Mouse (Mus musculus) forebrain, embryonic 11.5 days (tissue): ENCODE results near the gene Mansc4. TPM values are rescaled to one million over a fixed set of nuclear protein-coding genes. Genes with fewer than 3 reads are reported as not detected.

Experiments
- ATAC-seq: fragments of 200-750 bp; cut with Nextera tagmentation; replicated peaks from 2 replicates; pipeline ENCODE4 v1.8.0; 2017; ENCODE audit warnings: moderate TSS enrichment; ENCODE audit not compliant: low FRiP score
- DNase-seq: peaks from one replicate; pipeline ENCODE4 v3.0.0-alpha.2; 2017; ENCODE audit warnings: low spot score
- H3K27ac ChIP-seq: fragments of 300-500 bp; sonication (generic); 2 replicates; pipeline ENCODE4 v1.5.1; 2014; ENCODE audit warnings: low read depth, low read length
- H3K27me3 ChIP-seq: fragments of 300-500 bp; sonication (generic); 2 replicates; pipeline ENCODE4 v1.6.1; 2014; ENCODE audit warnings: mild to moderate bottlenecking, low read length, mixed read lengths; ENCODE audit not compliant: control insufficient read depth, insufficient read depth
- H3K36me3 ChIP-seq: fragments of 300-500 bp; sonication (generic); 2 replicates; pipeline ENCODE4 v1.6.1; 2014; ENCODE audit warnings: mild to moderate bottlenecking, low read length, moderate library complexity, mixed read lengths; ENCODE audit not compliant: control insufficient read depth, insufficient read depth
- H3K4me1 ChIP-seq: fragments of 300-500 bp; sonication (generic); replicated peaks from 2 replicates; pipeline ENCODE4 v1.6.1; 2014; ENCODE audit warnings: low read length, mixed read lengths; ENCODE audit not compliant: control insufficient read depth, insufficient read depth
- H3K4me2 ChIP-seq: fragments of 300-500 bp; sonication (generic); 2 replicates; pipeline ENCODE4 v1.6.1; 2014; ENCODE audit warnings: low read depth, mild to moderate bottlenecking, low read length, moderate library complexity, mixed read lengths; ENCODE audit not compliant: severe bottlenecking
- H3K4me3 ChIP-seq: fragments of 300-500 bp; sonication (generic); 2 replicates; pipeline ENCODE4 v1.5.1; 2014; ENCODE audit warnings: low read depth, low read length
- H3K9ac ChIP-seq: fragments of 300-500 bp; sonication (generic); 2 replicates; pipeline ENCODE4 v1.6.1; 2014; ENCODE audit warnings: low read length
- H3K9me3 ChIP-seq: fragments of 300-500 bp; sonication (generic); 2 replicates; pipeline ENCODE4 v1.6.1; 2016; ENCODE audit warnings: low read length, mixed read lengths; ENCODE audit not compliant: control insufficient read depth
- WGBS: fragments of 180-500 bp; shearing (Covaris S2); extraction: QIAGEN DNeasy Blood & Tissue Kit; methylation state at CpG from one replicate; pipeline ENCODE4 v1.1.7; 2014; 5-methylcytosine and 5-hydroxymethylcytosine counted together
- polyA plus RNA-seq: library from polyadenylated mRNA; unstranded; fragments of >200 nt; fragmentation: Nextera tagmentation; extraction: Ambion mirVana; gene quantifications from 2 replicates; pipeline ENCODE4 v1.2.1, GENCODE M21; 2014

Gene Mansc4
- polyA plus RNA-seq, 1 experiment from 2014 or later: 1.1 TPM

DNA sequence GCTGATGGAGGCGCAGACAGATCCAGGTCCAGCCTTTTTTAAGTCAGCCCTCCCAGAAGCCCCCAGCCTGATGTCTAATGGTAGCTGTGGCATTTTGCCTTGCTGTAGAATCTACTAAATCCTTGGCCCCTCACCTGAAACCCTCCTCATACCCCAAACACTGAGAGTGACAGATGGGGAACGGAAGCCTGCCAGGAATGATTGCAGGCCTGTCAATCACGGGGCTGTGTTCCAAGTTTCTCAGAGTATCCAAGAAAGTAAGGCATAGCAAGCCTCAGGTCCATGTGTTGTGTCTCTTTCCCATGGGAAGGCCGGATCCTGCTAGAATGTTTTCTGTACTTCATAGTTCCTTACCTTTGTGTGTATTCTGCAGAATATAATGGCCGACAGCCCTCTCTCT, 3.4 kb upstream of the Mansc4 start:
- Histone ChIP-seq H3K4me3 (no peak overlapping the region), H3K36me3 (no peaks in the 10 kb centered on the region), H3K4me2 (peak overlapping the region; percentile 98), H3K27ac (no peak overlapping the region), H3K27me3 (no peaks in the 10 kb centered on the region; the same call in none of the 2 replicates), H3K4me1 (peaks cover 15% of the 10 kb centered on the region; the same call in 1 of the 2 replicates), H3K9me3 (no peaks in the 10 kb centered on the region), H3K9ac (peak overlapping the region; percentile 88; the same call in 1 of the 2 replicates)
- ATAC-seq (no peak), DNase-seq (no peak)
- 65% methylated on average over 5 of the region's 5 CpGs for WGBS

DNA sequence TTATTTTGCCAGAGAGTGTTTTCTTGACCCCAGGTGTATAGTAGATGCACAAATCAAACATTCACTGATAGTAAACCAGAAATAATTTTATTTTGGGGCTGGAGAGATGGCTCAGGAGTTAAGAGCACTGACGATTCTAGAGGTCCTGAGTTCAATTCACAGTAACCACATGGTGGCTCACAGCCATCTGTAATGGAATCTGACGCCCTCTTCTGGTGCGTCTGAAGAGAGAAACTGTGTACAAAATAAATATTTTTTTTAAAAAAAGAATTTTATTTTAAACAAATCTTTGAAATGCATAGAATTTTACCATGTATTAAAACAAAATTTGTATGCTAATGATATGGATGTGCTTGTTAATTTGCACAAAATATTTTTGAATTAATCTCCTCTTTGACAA, 1.7 kb upstream of the Mansc4 start:
- H3K4me3 ChIP-seq: no peak overlapping the region

DNA sequence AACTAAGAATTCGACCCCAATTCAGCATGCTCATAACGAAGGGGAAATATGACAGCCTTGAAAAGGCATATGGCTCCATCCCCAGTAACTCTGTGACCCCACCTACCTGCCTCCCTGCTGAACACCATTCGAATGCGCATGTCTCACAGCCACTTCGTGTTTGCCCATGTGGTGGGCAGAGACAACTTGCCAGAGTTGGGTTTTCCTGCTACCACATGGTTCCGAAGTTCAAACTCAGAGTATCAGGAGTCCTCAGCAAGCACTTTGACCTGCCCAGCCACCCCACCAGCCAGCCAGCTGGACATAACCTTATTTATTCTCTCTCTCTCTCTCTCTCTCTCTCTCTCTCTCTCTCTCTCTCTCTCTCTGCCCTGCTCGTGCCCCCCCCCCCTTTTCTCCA, 904 bp upstream of the Mansc4 start:
- H3K4me2 ChIP-seq: no peak overlapping the region
- no peaks in the 10 kb centered on the region; the same call in none of the 2 replicates for H3K27me3 ChIP-seq
- no peaks in the 10 kb centered on the region for H3K36me3 ChIP-seq
- H3K4me3 ChIP-seq: no peak overlapping the region
- H3K9me3 ChIP-seq: no peaks in the 10 kb centered on the region
- no peak for ATAC-seq
- DNase-seq: no peak
- H3K4me1 ChIP-seq: peaks cover 13% of the 10 kb centered on the region; the same call in 1 of the 2 replicates
- 39% methylated on average over 7 of the region's 7 CpGs for WGBS
- no peak overlapping the region for H3K9ac ChIP-seq
- no peak overlapping the region for H3K27ac ChIP-seq

More for the DNA sequence above, 1.7 kb upstream of the Mansc4 start:
- no peaks in the 10 kb centered on the region for H3K9me3 ChIP-seq
- 80% methylated on average over 3 of the region's 3 CpGs for WGBS
- no peaks in the 10 kb centered on the region for H3K36me3 ChIP-seq
- H3K4me2 ChIP-seq: no peak overlapping the region
- DNase-seq (no peak), ATAC-seq (no peak)
- H3K27me3 ChIP-seq: no peaks in the 10 kb centered on the region; the same call in none of the 2 replicates
- H3K9ac ChIP-seq: no peak overlapping the region
- H3K4me1 ChIP-seq: peaks cover 13% of the 10 kb centered on the region; the same call in 1 of the 2 replicates
- no peak overlapping the region for H3K27ac ChIP-seq

DNA sequence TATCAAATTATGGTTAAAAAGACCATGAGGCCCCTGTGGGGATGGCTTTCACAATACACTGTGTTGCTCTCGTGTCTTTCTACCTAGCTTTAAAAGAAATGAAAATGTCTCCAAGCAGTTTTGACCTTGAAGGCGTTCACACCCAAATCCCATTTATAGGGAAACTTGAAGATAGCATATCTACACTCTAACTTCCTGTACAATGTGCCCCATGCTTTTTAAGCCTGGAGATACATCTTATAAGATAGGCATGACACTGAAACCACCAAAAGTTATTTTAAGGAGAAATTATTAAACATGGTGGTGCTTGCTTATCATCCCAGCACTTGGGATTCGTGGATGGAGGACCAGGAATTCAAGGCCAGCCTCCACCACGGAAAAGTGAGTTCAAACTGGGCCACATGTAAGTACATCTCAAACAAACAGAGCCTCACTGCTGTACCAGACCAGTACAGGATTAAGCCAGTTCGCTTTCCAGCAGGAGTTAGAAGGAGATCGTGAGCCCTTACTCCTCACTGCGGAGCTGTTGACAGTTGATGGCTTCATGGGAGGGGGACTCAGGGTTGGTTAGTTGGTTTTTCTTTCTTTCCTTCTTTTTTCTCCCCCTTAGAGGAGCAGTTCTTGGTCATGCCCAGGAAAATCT, 1.3 kb downstream of the Mansc4 start:
- Histone ChIP-seq H3K27me3 (no peaks in the 10 kb centered on the region; the same call in none of the 2 replicates), H3K9me3 (no peaks in the 10 kb centered on the region), H3K9ac (no peak overlapping the region), H3K4me3 (no peak overlapping the region), H3K27ac (no peak overlapping the region), H3K36me3 (no peaks in the 10 kb centered on the region), H3K4me2 (no peak overlapping the region), H3K4me1 (0 out of 2 replicates have a peak, but pooled peaks cover 9% of the 10 kb centered on the region)
- ATAC-seq: no peak
- no peak for DNase-seq
- WGBS: 53% methylated on average over 7 of the region's 7 CpGs

DNA sequence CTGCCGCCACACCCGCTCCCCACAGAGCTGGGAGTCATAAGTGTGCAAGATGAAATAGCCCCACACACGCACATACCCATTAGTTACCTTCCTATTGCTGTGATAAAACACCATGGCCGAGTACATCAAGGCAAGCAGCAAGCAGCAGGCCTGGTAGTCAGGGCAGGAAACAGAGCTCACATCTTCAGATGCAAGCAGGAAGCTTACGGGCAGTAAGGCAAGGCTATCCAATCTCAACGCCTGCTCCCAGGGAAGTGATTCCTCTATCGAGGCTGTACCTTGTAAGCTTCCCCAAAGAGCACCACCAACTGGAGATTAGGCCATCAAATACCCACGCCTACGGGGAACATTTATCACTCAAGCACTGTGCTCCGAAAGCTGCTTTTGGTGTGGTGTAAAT, 6.9 kb downstream of the Mansc4 start:
- Histone ChIP-seq H3K4me1 (no peaks in the 10 kb centered on the region), H3K27ac (no peak overlapping the region), H3K4me2 (no peak overlapping the region), H3K36me3 (no peaks in the 10 kb centered on the region), H3K27me3 (no peaks in the 10 kb centered on the region), H3K4me3 (no peak overlapping the region), H3K9ac (no peak overlapping the region), H3K9me3 (no peaks in the 10 kb centered on the region)
- ATAC-seq (no peak), DNase-seq (no peak)
- WGBS: 94% methylated on average over 10 of the region's 10 CpGs

DNA sequence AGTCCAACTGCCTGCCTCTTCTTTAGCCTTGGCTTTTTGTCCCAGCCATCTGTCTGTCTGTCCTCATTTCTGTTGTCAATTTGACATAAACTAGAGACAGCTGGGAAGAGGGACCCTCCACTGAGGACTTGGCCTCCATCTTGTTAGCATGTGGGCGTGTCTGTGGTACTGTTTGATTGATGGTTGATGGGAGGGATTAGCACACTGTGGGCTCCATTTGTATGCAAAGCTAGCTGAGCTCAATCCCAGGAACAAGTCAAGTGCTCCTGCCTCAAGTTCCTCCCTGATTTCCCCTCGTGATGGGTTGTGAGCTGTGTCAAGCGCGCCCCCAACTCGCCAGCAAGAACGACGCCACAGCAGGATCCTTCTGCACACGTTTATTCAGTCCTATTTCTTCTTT, 10.0 kb downstream of the Mansc4 start:
- DNase-seq (no peak), ATAC-seq (peak; percentile 60; the same call in 1 of the 2 replicates)
- no peak overlapping the region for H3K4me3 ChIP-seq
- no peaks in the 10 kb centered on the region for H3K27me3 ChIP-seq
- 79% methylated on average over 8 of the region's 8 CpGs for WGBS
- no peaks in the 10 kb centered on the region for H3K4me1 ChIP-seq
- H3K27ac ChIP-seq: no peak overlapping the region
- no peaks in the 10 kb centered on the region for H3K36me3 ChIP-seq
- no peak overlapping the region for H3K9ac ChIP-seq
- no peak overlapping the region for H3K4me2 ChIP-seq
- H3K9me3 ChIP-seq: no peaks in the 10 kb centered on the region

DNA sequence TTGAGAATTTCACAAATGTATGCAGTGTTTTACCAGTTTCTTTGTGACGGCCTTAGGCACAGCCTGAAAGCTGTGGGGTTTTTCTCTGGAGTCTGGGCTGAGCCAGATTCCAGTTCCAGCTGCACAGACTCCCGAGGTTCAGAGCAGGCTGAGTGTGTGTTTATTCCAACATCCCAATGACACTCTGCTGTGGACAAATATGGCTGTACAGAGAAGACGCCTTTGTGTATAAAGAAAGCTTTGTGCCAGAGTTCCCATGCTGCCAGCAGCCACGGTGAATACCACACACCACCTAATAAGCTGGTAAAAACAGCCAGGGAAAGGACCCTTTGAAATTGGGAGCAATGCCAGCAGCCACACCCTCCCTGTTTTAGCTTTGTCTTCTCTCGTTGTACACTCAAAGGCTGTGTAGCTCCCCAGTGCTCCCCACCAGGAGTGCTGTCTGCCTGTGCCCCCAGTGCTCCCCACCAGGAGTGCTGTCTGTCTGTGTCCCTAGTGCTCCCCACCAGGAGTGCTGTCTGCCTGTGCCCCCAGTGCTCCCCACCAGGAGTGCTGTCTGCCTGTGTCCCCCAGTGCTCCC, 10.9 kb downstream of the Mansc4 start:
- H3K9me3 ChIP-seq: no peaks in the 10 kb centered on the region
- H3K4me1 ChIP-seq: no peaks in the 10 kb centered on the region
- H3K4me3 ChIP-seq: no peak overlapping the region
- no peak overlapping the region for H3K9ac ChIP-seq
- DNase-seq (no peak), ATAC-seq (peak; percentile 18; the same call in 1 of the 2 replicates)
- H3K27me3 ChIP-seq: no peaks in the 10 kb centered on the region
- H3K36me3 ChIP-seq: no peaks in the 10 kb centered on the region
- no peak overlapping the region for H3K4me2 ChIP-seq
- H3K27ac ChIP-seq: no peak overlapping the region
- 67% methylated on average over 5 of the region's 5 CpGs for WGBS

DNA sequence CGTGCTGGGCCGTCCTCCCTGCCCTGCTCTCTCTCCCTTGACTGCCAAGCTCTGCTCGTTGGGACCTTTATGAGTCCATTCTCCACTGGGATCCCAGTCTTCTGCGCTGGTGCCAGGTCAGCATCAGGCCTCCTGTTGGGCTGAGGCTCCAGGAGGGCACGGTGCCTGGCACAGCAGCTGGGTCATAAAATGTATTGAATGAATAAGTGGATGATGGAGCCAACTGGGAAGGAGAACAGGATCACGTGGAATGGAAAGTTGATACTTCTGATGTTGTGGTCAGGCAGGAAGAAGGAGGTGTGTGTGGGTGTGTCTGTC, 21.9 kb downstream of the Mansc4 start:
- Histone ChIP-seq H3K9me3 (no peaks in the 10 kb centered on the region), H3K9ac (no peak overlapping the region), H3K4me3 (no peak overlapping the region), H3K4me1 (no peaks in the 10 kb centered on the region), H3K27me3 (no peaks in the 10 kb centered on the region), H3K4me2 (no peak overlapping the region), H3K27ac (no peak overlapping the region), H3K36me3 (peaks cover 5% of the 10 kb centered on the region; the same call in 1 of the 2 replicates)
- DNase-seq (no peak), ATAC-seq (no peak)
- 96% methylated on average over 6 of the region's 6 CpGs for WGBS
